Mouse (Mus musculus) midbrain, postnatal 0 days (tissue): ENCODE measurements around the gene Kifc1. TPM values are rescaled to one million over a fixed set of nuclear protein-coding genes. Genes with fewer than 3 reads are reported as not detected.
A peak's percentile ranks its signal among the peaks of the same experiment; 100 is the strongest.
"Not testable (repeated sequence)": the region's sequence is repeated elsewhere in the genome, so short reads cannot be mapped to it uniquely, and the experiment has no call there.

ENCODE experiments used
- ATAC-seq: fragments of 200-750 bp; cut with Nextera tagmentation; 2 replicates; pipeline ENCODE4 v1.8.0; 2017; ENCODE audit warnings: moderate number of reproducible peaks, mild to moderate bottlenecking, moderate TSS enrichment, moderate library complexity; ENCODE audit not compliant: low FRiP score
- DNase-seq: peaks from one replicate; pipeline ENCODE4 v3.0.0-alpha.2; 2015; ENCODE audit warnings: low spot score
- H3K27ac ChIP-seq: fragments of 300-500 bp; sonication (generic); 2 replicates; pipeline ENCODE4 v1.5.1; 2014; ENCODE audit warnings: low read depth, mild to moderate bottlenecking, low read length, mixed read lengths
- H3K27me3 ChIP-seq: fragments of 300-500 bp; sonication (generic); 2 replicates; pipeline ENCODE4 v1.6.1; 2014; ENCODE audit warnings: low read length, control low read depth, mixed read lengths; ENCODE audit not compliant: insufficient read depth
- H3K36me3 ChIP-seq: fragments of 300-500 bp; sonication (generic); 2 replicates; pipeline ENCODE4 v1.6.1; 2014; ENCODE audit warnings: low read length, control low read depth, mixed read lengths; ENCODE audit not compliant: insufficient read depth
- H3K4me1 ChIP-seq: fragments of 300-500 bp; sonication (generic); 2 replicates; pipeline ENCODE4 v1.6.1; 2014; ENCODE audit warnings: mild to moderate bottlenecking, control low read depth, antibody characterized with exemption, low read length, mixed read lengths; ENCODE audit not compliant: insufficient read depth
- H3K4me2 ChIP-seq: fragments of 300-500 bp; sonication (generic); 2 replicates; pipeline ENCODE4 v1.6.1; 2014; ENCODE audit warnings: low read depth, mild to moderate bottlenecking, low read length, mixed read lengths; ENCODE audit not compliant: poor library complexity, severe bottlenecking
- H3K4me3 ChIP-seq: fragments of 300-500 bp; sonication (generic); 2 replicates; pipeline ENCODE4 v1.5.1; 2014; ENCODE audit warnings: low read depth, mild to moderate bottlenecking, low read length, moderate library complexity
- H3K9ac ChIP-seq: fragments of 300-500 bp; sonication (generic); replicated peaks from 2 replicates; pipeline ENCODE4 v1.6.1; 2014; ENCODE audit warnings: mild to moderate bottlenecking, low read length, moderate library complexity, mixed read lengths; ENCODE audit not compliant: poor library complexity, severe bottlenecking
- H3K9me3 ChIP-seq: fragments of 300-500 bp; sonication (generic); 2 replicates; pipeline ENCODE4 v1.6.1; 2016; ENCODE audit warnings: low read length, control low read depth
- CTCF ChIP-seq: IDR thresholded peaks from 2 replicates; pipeline ENCODE4 v1.5.1; 2016; ENCODE audit warnings: antibody characterized with exemption, mild to moderate bottlenecking
- WGBS: fragments of 180-500 bp; shearing (Covaris S2); extraction: QIAGEN DNeasy Blood & Tissue Kit; methylation state at CpG from one replicate; pipeline ENCODE4 v1.1.7; 2014; 5-methylcytosine and 5-hydroxymethylcytosine counted together
- polyA plus RNA-seq: library from polyadenylated mRNA; unstranded; fragments of >200 nt; fragmentation: Nextera tagmentation; extraction: Ambion mirVana; gene quantifications from 2 replicates; pipeline ENCODE4 v1.2.1, GENCODE M21; 2015
- total RNA-seq: library from RNA; depleted of rRNA; stranded (reverse); fragments of >200 nt; gene quantifications from 2 replicates; pipeline ENCODE4 v1.2.3, GENCODE M21; 2014

The Kifc1 gene
- total and polyA plus RNA-seq, 2 experiments from 2014 or later, result 1.4 to 4.3 TPM

DNA sequence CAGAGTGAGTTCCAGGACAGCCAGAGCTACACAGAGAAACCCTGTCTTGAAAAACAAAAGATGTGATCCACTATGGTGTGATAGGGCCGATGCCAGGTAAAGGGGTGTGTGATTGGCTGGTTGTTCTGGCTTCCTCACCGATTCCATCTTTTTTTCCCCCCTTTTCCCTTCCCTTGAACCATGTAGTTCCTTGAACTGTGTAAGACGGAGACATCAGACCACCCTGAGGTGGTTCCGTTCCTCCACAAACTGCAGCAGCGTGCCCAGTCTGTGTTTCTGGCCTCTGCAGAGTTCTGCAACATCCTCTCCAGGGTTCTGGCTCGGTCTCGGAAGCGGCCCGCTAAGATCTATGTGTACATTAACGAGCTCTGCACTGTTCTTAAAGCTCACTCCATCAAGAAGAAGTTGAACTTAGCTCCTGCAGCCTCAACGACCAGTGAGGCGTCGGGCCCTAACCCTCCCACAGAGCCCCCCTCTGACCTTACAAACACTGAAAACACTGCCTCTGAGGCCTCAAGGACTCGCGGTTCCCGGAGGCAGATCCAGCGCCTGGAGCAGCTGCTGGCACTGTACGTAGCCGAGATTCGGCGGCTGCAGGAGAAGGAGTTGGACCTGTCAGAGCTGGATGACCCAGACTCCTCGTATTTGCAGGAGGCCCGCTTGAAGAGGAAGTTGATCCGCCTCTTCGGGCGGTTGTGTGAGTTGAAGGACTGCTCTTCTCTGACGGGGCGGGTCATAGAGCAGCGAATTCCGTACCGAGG, 20.8 kb upstream of the Kifc1 start:
- WGBS, result 92% methylated on average over 31 of the region's 31 CpGs
- no peak overlapping the region for H3K27ac ChIP-seq
- DNase-seq, result no peak
- H3K4me3 ChIP-seq, result no peak overlapping the region
- no peaks in the 10 kb centered on the region for H3K9me3 ChIP-seq
- no peak for ATAC-seq
- no peaks in the 10 kb centered on the region for H3K27me3 ChIP-seq
- no peak overlapping the region for H3K9ac ChIP-seq
- peaks cover 5% of the 10 kb centered on the region; the same call in 1 of the 2 replicates for H3K4me1 ChIP-seq
- peaks cover 27% of the 10 kb centered on the region for H3K36me3 ChIP-seq
- no peak for TF ChIP-seq CTCF
- no peak overlapping the region for H3K4me2 ChIP-seq

- 56% methylated on average over 11 of the region's 11 CpGs for WGBS
- no peaks in the 10 kb centered on the region for H3K27me3 ChIP-seq
- ATAC-seq (no peak), DNase-seq (no peak)
- H3K36me3 ChIP-seq, result peaks cover 27% of the 10 kb centered on the region
- H3K4me3 ChIP-seq, result peak overlapping the region; percentile 52
- H3K4me2 ChIP-seq, result peak overlapping the region; percentile 92
- TF ChIP-seq CTCF, result peak; percentile 46
- H3K4me1 ChIP-seq, result peaks cover 5% of the 10 kb centered on the region; the same call in 1 of the 2 replicates
- H3K9me3 ChIP-seq, result no peaks in the 10 kb centered on the region
- H3K27ac ChIP-seq, result no peak overlapping the region; the same call in 1 of the 2 replicates
- peak overlapping the region; percentile 58; the same call in 1 of the 2 replicates for H3K9ac ChIP-seq
These were observed 20.0 kb upstream of the Kifc1 start for GRCm38 (mm10) chr17:33910346-33911051.

GRCm38 (mm10) chr17:33909869-33910250, 19.4 kb upstream of the Kifc1 start:
- Histone ChIP-seq H3K4me2 (peak overlapping the region; percentile 92), H3K4me3 (peak overlapping the region; percentile 52), H3K4me1 (peaks cover 5% of the 10 kb centered on the region; the same call in 1 of the 2 replicates), H3K9ac (peak overlapping the region; percentile 58), H3K36me3 (peaks cover 27% of the 10 kb centered on the region), H3K9me3 (no peaks in the 10 kb centered on the region), H3K27me3 (no peaks in the 10 kb centered on the region), H3K27ac (peak overlapping the region; percentile 62)
- no peak for TF ChIP-seq CTCF
- DNase-seq (peak; percentile 21), ATAC-seq (peak; percentile 1)
- WGBS, result under 1% methylated on average over 14 of the region's 14 CpGs

DNA sequence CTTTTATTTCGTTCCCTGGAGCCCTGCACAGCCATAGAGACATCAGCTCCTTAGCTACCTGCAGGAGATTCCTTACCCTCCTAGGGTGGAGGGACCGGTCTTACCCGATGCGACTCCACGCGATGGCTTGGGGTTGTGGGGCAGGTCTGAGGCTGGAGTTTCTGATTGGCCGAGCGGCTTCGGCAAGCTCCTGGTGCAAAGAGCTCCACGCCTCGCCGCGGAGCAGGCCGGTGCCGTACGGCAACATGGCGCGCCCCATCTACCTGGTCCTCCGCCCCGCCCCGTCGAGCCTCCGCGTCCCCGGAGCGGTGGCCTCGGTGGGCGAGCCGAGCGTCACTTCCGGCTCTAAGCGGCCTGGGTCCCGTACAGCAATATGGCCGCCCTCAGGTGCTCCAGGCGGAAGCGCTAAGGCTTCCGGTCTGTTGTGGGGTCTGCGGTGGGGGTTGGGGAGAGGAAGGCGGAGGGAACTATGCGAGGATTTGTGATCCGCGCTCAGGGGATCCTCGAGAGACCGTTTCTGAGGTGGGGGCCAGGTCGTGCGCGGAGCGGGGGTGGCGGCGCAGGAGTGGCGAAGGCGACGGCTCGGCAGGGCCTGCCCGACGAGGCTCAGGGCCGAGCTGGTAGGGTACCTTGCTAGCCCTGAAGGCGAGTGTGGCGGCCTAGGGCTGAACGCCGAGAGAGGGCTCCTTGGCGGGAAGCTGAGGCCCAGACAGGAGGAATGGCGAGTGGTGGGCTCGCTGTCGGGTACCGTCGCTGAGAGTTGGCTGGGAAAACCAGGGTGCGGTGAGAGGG, 18.8 kb upstream of the Kifc1 start, which contains the start of gene Daxx:
Gene Daxx (plus strand): TSS at position 338 of the 792 bp plus-strand sequence.
- peaks cover 26% of the 10 kb centered on the region for H3K36me3 ChIP-seq
- H3K27me3 ChIP-seq, result no peaks in the 10 kb centered on the region
- H3K4me2 ChIP-seq, result peak within 1 kb of the TSS; percentile 92
- peak within 1 kb of the TSS; percentile 52 for H3K4me3 ChIP-seq
- H3K4me1 ChIP-seq, result peaks cover 5% of the 10 kb centered on the region; the same call in 1 of the 2 replicates
- under 1% methylated on average over 66 of the region's 68 CpGs for WGBS
- peak; percentile 6 for TF ChIP-seq CTCF
- ATAC-seq (peak; percentile 96), DNase-seq (peak; percentile 99)
- peak within 1 kb of the TSS; percentile 80 for H3K9ac ChIP-seq
- no peaks in the 10 kb centered on the region for H3K9me3 ChIP-seq
- H3K27ac ChIP-seq, result peak within 1 kb of the TSS; percentile 93

GRCm38 (mm10) chr17:33908331-33909076, 18.0 kb upstream of the Kifc1 start:
- peak; percentile 44 for ATAC-seq
- DNase-seq, result peak; percentile 63
- Histone ChIP-seq H3K27me3 (no peaks in the 10 kb centered on the region), H3K27ac (peak overlapping the region; percentile 93), H3K4me1 (peaks cover 5% of the 10 kb centered on the region; the same call in 1 of the 2 replicates), H3K9me3 (no peaks in the 10 kb centered on the region), H3K4me3 (peak overlapping the region; percentile 52), H3K4me2 (peak overlapping the region; percentile 92), H3K36me3 (peaks cover 18% of the 10 kb centered on the region; the same call in 1 of the 2 replicates), H3K9ac (peak overlapping the region; percentile 80)
- TF ChIP-seq CTCF, result no peak
- under 1% methylated on average over 42 of the region's 44 CpGs for WGBS

GRCm38 (mm10) chr17:33904835-33905234, 14.4 kb upstream of the Kifc1 start, which contains the start of gene Platr17:
Gene Platr17 (plus strand): TSS chr17:33905135.
- not testable (repeated sequence) for ATAC-seq, H3K9me3 ChIP-seq, H3K36me3 ChIP-seq, H3K27ac ChIP-seq, H3K4me1 ChIP-seq, H3K4me2 ChIP-seq, DNase-seq, H3K9ac ChIP-seq, H3K4me3 ChIP-seq, H3K27me3 ChIP-seq
- 36% methylated on average over 3 of the region's 4 CpGs for WGBS

DNA sequence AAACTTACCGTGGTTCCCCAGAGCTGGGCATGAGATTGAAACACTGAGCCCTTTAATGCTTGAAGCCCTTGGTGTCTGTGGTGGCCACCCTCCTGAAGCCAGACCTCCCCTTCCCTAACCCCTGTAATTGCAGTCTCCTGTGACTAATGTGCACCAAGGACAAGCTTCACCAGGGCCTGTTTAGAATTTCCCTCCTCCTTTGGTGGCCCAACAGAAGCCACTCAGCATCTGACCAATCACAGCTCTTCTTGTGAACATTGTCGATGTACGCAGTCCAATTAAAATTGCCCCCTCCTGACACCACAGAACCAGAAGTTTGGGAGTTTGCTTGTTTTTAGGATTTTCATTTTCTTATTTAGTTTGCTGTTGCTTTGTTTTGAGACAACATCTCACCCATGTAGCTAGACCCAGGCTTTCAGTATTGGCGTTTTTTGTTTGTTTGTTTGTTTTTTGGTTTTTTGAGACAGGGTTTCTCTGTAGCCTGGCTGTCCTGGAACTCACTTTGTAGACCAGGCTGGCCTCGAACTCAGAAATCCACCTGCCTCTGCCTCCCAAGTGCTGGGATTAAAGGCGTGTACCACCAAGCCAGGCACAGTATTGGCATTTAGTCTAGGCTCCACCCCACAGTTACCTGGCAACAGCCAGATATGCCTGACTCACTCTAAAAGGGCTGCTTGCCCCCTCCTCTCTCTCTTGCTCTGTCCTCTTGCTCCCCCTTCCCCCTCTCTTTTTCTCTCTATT, 13.6 kb upstream of the Kifc1 start:
- not testable (repeated sequence) for ATAC-seq, DNase-seq, H3K9me3 ChIP-seq, H3K4me2 ChIP-seq, H3K4me1 ChIP-seq, H3K4me3 ChIP-seq, H3K9ac ChIP-seq, H3K36me3 ChIP-seq, H3K27me3 ChIP-seq, H3K27ac ChIP-seq
- 67% methylated on average over 6 of the region's 6 CpGs for WGBS
